Mouse (Mus musculus) retina, postnatal 7 days (tissue): ENCODE measurements around the gene Olfr1184.
"Not testable (repeated sequence)": the region's sequence is repeated elsewhere in the genome, so short reads cannot be mapped to it uniquely, and the experiment has no call there.

Source experiments
- DNase-seq: peaks from one replicate; pipeline ENCODE4 v3.0.0-alpha.2; 2012; ENCODE audit warnings: low read depth, low spot score

Olfr1184 gene

DNA sequence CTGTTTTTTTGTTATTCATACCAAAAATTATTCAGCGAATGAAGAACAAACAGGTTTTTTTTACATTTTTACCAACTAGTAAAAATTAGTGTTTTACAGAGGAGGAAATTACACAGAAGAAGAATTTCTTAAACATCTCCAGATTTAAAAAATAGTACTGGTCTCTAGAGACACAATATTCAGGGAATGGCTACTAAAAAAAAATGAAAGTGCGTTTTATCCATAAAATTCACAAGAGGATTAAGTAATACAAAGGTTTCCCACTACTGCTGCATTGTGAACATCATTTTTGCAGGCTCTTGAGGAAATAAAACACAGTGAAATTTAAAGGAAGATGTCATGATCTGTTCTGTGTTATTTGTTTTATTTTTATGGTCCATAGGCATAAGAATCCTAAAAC is at the start of gene Olfr1184:
Olfr1184 (plus strand) TSS at position 301 of the 400 bp plus-strand sequence.
- no peak for DNase-seq

DNA sequence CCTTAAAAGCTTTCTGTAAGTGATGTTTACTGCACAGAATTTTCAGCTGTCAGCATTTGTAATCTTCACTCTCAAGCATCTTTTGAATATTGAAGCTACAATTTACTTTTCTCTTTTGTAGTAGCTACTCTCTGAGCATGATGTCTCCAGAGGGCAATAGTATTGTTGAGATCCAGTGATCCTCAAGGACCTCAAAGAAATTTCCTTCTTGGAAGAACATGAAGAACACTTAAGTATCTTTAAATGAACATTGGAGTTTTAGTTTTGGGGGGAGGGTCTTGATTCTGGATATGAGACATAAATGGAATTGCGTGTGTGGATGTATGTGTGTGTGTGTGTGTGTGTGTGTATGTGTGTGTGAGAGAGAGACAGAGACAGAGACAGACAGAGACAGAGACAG is 34.4 kb upstream of the Olfr1184 start, which contains the start of gene Gm13757:
Gm13757 (minus strand) TSS at position 101 of the 400 bp plus-strand sequence.
- no peak for DNase-seq

DNA sequence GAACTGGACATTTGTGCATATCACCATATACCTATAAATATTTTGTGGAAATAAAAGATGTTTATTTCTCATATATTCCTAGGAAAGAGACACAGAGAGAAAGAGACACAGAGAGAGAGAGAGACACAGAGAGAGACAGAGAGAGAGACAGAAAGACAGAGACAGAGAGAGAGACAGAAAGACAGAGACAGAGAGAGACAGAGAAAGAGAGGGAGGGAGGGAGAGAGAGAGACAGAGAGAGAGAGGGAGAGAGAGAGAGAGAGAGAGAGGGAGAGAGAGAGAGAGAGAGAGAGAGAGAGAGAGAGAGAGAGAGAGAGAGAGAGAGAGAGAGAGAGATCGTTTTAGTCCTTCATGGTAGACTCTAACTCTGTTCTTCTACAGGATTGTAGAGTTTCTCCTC is 28.8 kb upstream of the Olfr1184 start, which contains the start of gene Olfr1183:
Olfr1183 (plus strand) TSS at position 301 of the 400 bp plus-strand sequence.
- DNase-seq: not testable (repeated sequence)

DNA sequence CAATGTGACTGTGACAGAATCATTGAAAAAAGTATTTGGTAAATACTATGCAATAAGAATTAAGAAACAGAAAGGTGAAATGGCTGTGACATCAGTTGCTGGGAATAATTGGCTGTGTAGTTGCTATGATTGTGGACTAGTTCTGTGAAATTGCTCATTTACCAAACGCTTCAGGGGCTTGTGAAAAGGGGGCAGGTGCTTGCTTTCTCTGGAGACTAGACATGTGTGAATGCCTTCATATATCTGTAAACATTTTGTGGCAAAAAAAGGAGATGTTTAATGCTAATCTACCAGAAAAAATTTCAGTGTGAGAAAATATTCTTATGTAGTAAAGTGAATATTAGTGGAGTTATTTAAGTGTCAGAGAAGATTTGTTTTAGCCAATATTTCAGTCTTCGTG is 9.6 kb downstream of the Olfr1184 start, which contains the start of gene Olfr1185-ps1:
Olfr1185-ps1 (plus strand) TSS at position 301 of the 400 bp plus-strand sequence.
- no peak for DNase-seq

DNA sequence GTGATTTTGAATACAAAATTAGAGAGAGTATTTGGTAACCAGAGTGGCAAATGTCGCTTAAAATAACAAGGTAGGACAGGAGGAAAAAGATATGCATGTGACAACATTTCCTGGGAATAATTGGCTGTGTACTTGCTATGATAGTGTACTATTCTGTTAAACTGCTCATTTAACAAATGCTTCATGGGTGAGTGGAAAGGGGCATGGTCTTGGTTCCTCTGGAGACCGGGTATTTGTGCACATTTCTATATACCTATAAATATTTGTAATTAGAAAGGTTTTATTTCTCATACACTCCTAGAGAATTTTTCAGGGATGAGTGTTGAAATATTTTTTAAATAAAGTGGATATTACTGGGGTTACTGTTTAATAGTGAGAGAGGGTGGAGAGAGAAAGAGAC is 34.9 kb downstream of the Olfr1184 start, which contains the start of gene Olfr1186:
Olfr1186 (plus strand) TSS at position 301 of the 400 bp plus-strand sequence.
- no peak for DNase-seq

DNA sequence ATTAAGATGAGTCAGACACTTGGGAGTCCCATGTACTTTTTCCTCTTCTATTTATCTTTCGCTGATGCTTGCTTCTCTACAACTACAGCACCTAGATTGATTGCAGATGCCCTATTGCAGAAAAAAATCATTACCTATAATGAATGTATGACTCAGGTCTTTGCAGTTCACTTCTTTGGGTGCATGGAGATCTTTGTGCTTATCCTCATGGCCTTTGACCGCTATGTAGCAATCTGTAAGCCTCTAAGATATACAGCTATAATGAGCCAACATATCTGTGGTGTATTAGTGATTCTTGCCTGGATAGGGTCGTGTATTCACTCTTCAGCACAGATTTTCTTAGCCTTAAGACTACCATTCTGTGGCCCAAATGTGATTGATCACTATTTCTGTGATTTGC is 42.3 kb downstream of the Olfr1184 start:
- DNase-seq: no peak
